Mouse (Mus musculus): ENCODE measurements around the gene Necab2.
A peak's percentile ranks its signal among the peaks of the same experiment; 100 is the strongest.

DNA sequence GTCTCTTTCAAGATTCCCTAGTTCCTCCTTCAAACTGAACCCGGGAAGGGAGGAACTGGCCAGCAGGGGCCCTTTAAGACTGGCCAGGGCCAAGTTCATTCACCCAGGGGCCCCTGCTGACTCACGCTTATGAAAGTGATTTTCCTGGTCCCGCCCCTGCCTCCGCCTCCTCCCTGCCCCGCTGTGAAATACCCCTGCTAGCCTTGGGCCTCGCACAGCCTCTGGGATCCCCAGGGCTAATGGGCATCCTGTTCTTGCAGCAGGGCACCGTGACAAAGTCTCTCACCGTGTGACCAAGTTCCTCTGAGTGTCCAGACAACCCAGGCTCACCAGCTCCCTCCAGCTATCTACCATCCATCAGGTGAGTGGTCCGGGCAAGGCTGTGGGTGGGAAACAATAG lies 9.6 kb upstream of the Necab2 start:
- TF ChIP-seq CTCF (IDR thresholded peaks at IDR 0.05; ENCODE audit: low read depth): peak; percentile 20; the same call in 1 of the 2 replicates
- peak; percentile 70 for TF ChIP-seq EP300 (IDR thresholded peaks at IDR 0.05; ENCODE audit: low read depth)

Data from liver, postnatal 0 days (tissue).